ENCODE assay signal across 21 mouse cellular contexts in genomic region chr11:52278164-52278563, GRCm38 (mm10). TPM values are rescaled to one million over a fixed set of nuclear protein-coding genes. Genes with fewer than 3 reads are reported as not detected.
A peak's percentile ranks its signal among the peaks of the same experiment; 100 is the strongest.
DNase-seq lines count a peak whose midpoint lies in the region; ATAC-seq and TF ChIP-seq lines count a peak whose summit lies in the region.
"Had no signal": no experiment of that assay in that cellular context is flagged by ENCODE, and none has a peak within 500 bp of the region (broad histone marks: within the 10 kb centered on the region; RNA-seq: fewer than 3 reads in every experiment).

No protein-coding gene starts in this region.

- H3K9me3 ChIP-seq in heart, postnatal 0 days (replicated peaks; ENCODE audit: control insufficient read depth, low read length) = no peaks in the 10 kb centered on the region
- H3K9me3 ChIP-seq: forebrain, embryonic 10.5 days; forebrain, embryonic 13.5 days; hindbrain, embryonic 12.5 days; hindbrain, embryonic 15.5 days had no signal

- no peak for TF ChIP-seq EP300 in heart, postnatal 0 days (IDR thresholded peaks at IDR 0.05; ENCODE audit: low read depth)

- H3K27ac ChIP-seq in heart, postnatal 0 days (ENCODE audit: low read depth) = no peak overlapping the region
- H3K27ac ChIP-seq: forebrain, embryonic 10.5 days; forebrain, embryonic 13.5 days; heart, adult 2 months; hindbrain, embryonic 12.5 days; hindbrain, embryonic 15.5 days had no signal

- ATAC-seq in heart, postnatal 0 days (ENCODE audit: insufficient read depth, low read depth) = no peak
- ATAC-seq: CD4-positive, CD25-positive, alpha-beta regulatory T cell, adult 4 months; forebrain, embryonic 13.5 days; forebrain, embryonic 16.5 days had no signal

- H3K9ac ChIP-seq in heart, postnatal 0 days (replicated peaks; ENCODE audit: low read depth, low read length) = no peak overlapping the region; the same call in 1 of the 2 replicates
- H3K9ac ChIP-seq: forebrain, embryonic 13.5 days; hindbrain, embryonic 12.5 days; hindbrain, embryonic 15.5 days had no signal

- DNase-seq in heart, postnatal 0 days (ENCODE audit: low spot score) = no peak
- DNase-seq in heart, adult 9 months (ENCODE audit: low spot score in 2 of 2) = no peak
- DNase-seq in thymus, postnatal 14 days = peak; percentile 55
- DNase-seq in thymus, postnatal 0 days (ENCODE audit: low spot score) = no peak
- DNase-seq in thymus, postnatal 4 days = peak; percentile 55
- DNase-seq in kidney, adult 8-10 months = no peak
- DNase-seq: adrenal gland, adult 2 months; adrenal gland, postnatal 36 days; cerebellum, adult 18-20 months; cerebellum, adult 9-10 months; cerebellum, postnatal 14 days; gastrocnemius, postnatal 10 days; gastrocnemius, postnatal 36 days; heart, adult 2 months had no signal

- peaks cover 13% of the 10 kb centered on the region; the same call in 1 of the 2 replicates for H3K27me3 ChIP-seq in heart, postnatal 0 days (ENCODE audit: control insufficient read depth, insufficient read depth, low read length)

- H3K4me1 ChIP-seq in heart, postnatal 0 days (ENCODE audit: control insufficient read depth, insufficient read depth) = peaks cover 13% of the 10 kb centered on the region

- peak overlapping the region; percentile 31; the same call in 1 of the 2 replicates for H3K4me3 ChIP-seq in heart, postnatal 0 days (ENCODE audit: low read depth, low read length)
- H3K4me3 ChIP-seq: forebrain, embryonic 10.5 days; forebrain, embryonic 13.5 days; heart, adult 2 months; hindbrain, embryonic 12.5 days; hindbrain, embryonic 15.5 days had no signal

- TF ChIP-seq CTCF in heart, postnatal 0 days (IDR thresholded peaks at IDR 0.05; ENCODE audit: low read depth) = no peak

- H3K4me2 ChIP-seq in heart, postnatal 0 days (ENCODE audit: low read depth, low read length) = peak overlapping the region; percentile 20; the same call in 1 of the 2 replicates
- H3K4me2 ChIP-seq: forebrain, embryonic 13.5 days; heart, embryonic 11.5 days; hindbrain, embryonic 12.5 days; hindbrain, embryonic 15.5 days had no signal

- 92% methylated on average over 3 of the region's 3 CpGs for WGBS in heart, postnatal 0 days

- H3K36me3 ChIP-seq in heart, postnatal 0 days (replicated peaks; ENCODE audit: control insufficient read depth, insufficient read depth, low read length) = no peaks in the 10 kb centered on the region; the same call in 1 of the 2 replicates
- H3K36me3 ChIP-seq: hindbrain, embryonic 12.5 days; hindbrain, embryonic 15.5 days had no signal

RNA-seq across cellular contexts. Expression of gene Tcf7, which starts 4.7 kb away (rescaled TPM):
- total RNA-seq in heart, postnatal 0 days (2014; rRNA removed; ENCODE audit: low replicate concordance) = 0.15 and 5.2 TPM in 2 replicates
- 0.88 and 1.1 TPM in 2 replicates for polyA plus RNA-seq in heart, postnatal 0 days (2015; fragmentation: Nextera tagmentation; extraction: Ambion mirVana)
- polyA plus RNA-seq in thymus, postnatal 0 days (2015; fragmentation: Nextera tagmentation; extraction: Ambion mirVana) = 1,084 and 1,272 TPM in 2 replicates

RNA-seq across cellular contexts. Expression of gene Skp1a, which starts 46.4 kb away (rescaled TPM):
- total RNA-seq in heart, postnatal 0 days (2014; rRNA removed; ENCODE audit: low replicate concordance) = 158 and 163 TPM in 2 replicates
- polyA plus RNA-seq in heart, postnatal 0 days (2015; fragmentation: Nextera tagmentation; extraction: Ambion mirVana) = 492 and 524 TPM in 2 replicates
- 1,041 and 1,103 TPM in 2 replicates for polyA plus RNA-seq in thymus, postnatal 0 days (2015; fragmentation: Nextera tagmentation; extraction: Ambion mirVana)

Comparison
In these comparisons a context has a peak if more than half of its experiments do, and no peak if none do; other contexts are left out.
1. DNase-seq: peak in thymus, postnatal 14 days (single experiment) and thymus, postnatal 4 days (single experiment); none in heart, postnatal 0 days (single experiment), heart, adult 9 months (0 of 2), thymus, postnatal 0 days (single experiment) and kidney, adult 8-10 months (0 of 2).
2. RNA of gene Tcf7, which starts 4.7 kb away (polyA plus RNA-seq): 1,084 to 1,272 TPM in thymus, postnatal 0 days; 0.88 to 1.1 TPM in heart, postnatal 0 days; every median in the first group is over 100 times any median in the second.